Mouse (Mus musculus): ENCODE measurements around the gene Kirrel.

- no peak for TF ChIP-seq POLR2A (IDR thresholded peaks at IDR 0.05; ENCODE audit: insufficient read length, low read depth)
- TF ChIP-seq POLR2AphosphoS2 (IDR thresholded peaks at IDR 0.05; ENCODE audit: insufficient read length, low read depth) = no peak
- TF ChIP-seq MAX (IDR thresholded peaks at IDR 0.05; ENCODE audit: low read depth) = no peak
- TF ChIP-seq MYOG (IDR thresholded peaks at IDR 0.05; ENCODE audit: control insufficient read depth in 1 of 3, insufficient read depth in 1 of 3, insufficient read length in 2 of 3, low read depth in 2 of 3) = no peak
- TF ChIP-seq TCF12 (IDR thresholded peaks at IDR 0.05; ENCODE audit: insufficient read depth, poor library complexity, severe bottlenecking) = no peak
- TF ChIP-seq USF1 (IDR thresholded peaks at IDR 0.05; ENCODE audit: low read depth) = no peak
- TF ChIP-seq CEBPB (IDR thresholded peaks at IDR 0.05; ENCODE audit: insufficient read depth, poor library complexity, severe bottlenecking) = no peak
These were observed 102.4 kb downstream of the Kirrel start for GRCm38 (mm10) chr3:87072191-87072590.

Data from myocyte (in vitro differentiated cells).